Mouse (Mus musculus): ENCODE data around the gene Cadm2.
A peak's percentile ranks its signal among the peaks of the same experiment; 100 is the strongest.

Gene Cadm2

DNA sequence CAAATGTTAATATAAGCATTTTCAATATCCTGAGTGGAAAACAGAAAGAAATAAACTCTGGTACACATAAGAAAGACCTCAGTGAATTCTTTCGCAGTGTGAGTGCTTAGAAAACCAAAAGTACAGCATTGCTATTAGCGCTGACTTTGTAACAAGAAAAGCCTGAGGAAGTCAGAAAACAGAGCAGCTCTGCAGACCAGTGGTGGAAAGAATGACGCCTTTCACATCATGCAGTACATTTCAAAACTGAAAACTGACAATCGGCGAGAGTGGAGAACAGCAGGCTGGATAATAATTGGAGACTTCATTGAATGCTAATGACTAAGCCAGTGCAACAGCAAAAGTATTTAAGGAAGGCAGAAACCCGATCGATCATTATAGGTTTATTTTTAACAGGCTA, 138.2 kb downstream of the Cadm2 start:
- no peak for DNase-seq

- DNase-seq, result no peak
Observed at GRCm38 (mm10) chr16:67467041-67467440, 153.7 kb downstream of the Cadm2 start.

DNA sequence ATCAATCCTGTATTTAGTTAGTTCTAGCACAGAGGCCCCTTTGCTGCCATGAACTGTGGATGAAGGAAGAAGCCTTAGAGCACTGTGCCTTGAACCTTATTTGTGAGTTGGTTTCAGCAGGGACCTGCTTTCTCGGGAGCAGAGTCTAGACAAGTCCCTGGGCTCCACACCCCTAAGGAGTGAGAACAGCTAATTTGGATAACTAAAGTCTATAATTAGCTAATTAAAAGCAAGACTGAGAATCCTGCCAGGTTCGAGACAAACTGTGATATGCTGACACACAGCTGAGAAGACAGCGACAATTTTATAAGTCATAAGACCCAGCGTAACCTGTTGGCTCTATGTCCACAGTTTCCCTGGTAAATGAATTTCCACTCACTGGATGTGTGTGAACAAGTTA, 184.4 kb downstream of the Cadm2 start:
- DNase-seq, result no peak

- no peak for DNase-seq
Observed at GRCm38 (mm10) chr16:67425371-67425770, 195.3 kb downstream of the Cadm2 start.

GRCm38 (mm10) chr16:67410926-67411325, 209.8 kb downstream of the Cadm2 start:
- DNase-seq, result no peak

DNA sequence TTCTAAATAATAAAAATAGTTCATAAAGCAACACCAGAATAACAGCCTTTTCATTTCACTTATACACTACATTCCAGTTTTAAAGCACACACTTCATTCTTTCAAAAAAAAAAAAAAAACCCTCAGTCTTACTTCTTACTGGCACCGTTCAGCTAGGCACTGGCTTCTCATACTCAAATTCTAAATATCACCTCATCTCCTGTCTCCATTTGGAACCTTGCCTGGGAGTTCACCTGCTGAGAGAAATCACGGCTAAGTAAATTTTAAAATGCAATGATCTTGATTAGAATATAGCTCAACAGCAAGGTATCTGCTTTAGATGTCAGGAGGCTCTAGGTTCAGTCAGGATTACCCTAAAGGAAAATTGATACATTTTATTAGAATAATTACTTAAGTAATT, 210.2 kb downstream of the Cadm2 start:
- DNase-seq, result no peak

DNA sequence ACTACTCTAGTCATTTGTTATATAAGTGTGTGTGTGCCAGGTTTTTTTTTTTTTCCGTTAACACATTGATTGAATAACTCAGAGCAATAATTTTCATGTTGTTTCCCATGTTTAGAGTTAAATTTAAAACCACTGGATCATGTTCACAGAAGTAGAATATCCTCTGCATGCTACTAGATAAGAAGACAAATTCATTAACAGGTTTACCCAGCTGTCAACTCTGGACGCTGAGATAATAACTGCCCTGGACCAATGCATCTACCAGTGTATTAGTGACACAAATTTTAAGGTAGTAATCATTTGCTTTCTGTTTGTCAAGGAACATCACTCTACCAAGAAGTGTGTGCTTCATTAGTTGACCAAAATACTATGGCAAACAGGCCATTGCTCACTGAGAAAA, 253.0 kb downstream of the Cadm2 start:
- no peak for DNase-seq

DNA sequence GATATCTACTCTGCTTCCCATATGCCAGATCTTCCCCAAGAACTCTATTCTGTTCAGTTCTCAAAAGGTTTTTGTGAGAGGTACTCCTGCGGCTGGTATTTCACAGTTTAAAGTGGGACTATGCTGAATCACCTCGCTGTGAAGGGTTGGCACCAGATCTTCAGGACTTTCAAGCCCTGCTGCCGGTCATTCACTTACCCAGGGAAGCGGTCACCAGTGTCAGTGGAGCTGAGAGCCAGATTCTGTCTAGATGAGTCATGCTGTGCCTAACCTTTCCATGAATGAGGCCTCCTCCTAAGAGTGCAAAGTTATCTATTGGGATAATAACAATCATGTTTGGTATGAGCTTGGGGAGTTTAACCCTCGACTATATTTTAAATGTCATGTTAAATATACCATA, 272.7 kb downstream of the Cadm2 start:
- no peak for DNase-seq

GRCm38 (mm10) chr16:67347561-67347960, 273.1 kb downstream of the Cadm2 start:
- no peak for DNase-seq

GRCm38 (mm10) chr16:67346621-67347290, 274.0 kb downstream of the Cadm2 start:
- DNase-seq, result no peak

- DNase-seq, result no peak
Observed at GRCm38 (mm10) chr16:67344194-67344593, 276.5 kb downstream of the Cadm2 start.

- DNase-seq, result no peak
Observed at GRCm38 (mm10) chr16:67311033-67311432, 309.7 kb downstream of the Cadm2 start.

DNA sequence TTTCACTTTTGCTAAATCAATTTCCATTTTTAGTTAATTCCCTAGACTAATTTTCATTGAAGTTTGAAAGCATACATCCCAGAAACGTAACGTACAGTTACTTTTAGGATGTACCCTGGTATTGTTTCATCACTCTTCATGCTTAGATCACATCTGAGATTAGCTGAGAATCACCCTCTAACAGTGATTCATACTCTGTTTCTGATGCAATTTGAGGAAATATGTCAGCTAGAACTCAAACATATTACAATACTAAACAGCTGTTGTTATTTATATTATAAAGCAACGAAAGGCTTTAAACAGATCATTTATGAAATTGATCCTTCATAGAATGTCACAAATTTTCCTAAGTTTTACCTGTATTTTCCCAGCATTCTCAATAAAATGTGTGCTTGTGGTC, 336.0 kb downstream of the Cadm2 start:
- no peak for DNase-seq

DNA sequence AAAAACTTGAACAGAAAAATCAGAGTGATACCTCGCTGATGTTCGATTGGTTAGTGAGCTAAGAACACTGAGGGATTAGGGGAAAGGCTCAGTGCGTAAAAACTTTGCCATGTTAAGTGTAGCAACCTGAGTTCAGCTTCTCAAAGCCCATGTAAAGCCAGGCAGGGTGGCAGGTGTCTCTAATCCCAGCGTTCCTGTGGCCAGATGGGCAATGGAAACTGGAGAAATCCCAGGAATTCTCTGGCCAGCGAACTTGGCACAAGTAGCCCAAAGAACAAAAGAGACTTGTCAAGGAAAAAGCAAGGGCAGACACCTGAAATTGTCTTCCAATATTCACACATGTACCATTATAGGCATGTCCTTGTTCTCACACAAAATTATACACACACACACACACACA, 377.1 kb downstream of the Cadm2 start:
- no peak for DNase-seq

- no peak for DNase-seq
Observed at GRCm38 (mm10) chr16:67234862-67235261, 385.8 kb downstream of the Cadm2 start.

- DNase-seq, result no peak
Observed at GRCm38 (mm10) chr16:67226696-67227095, 394.0 kb downstream of the Cadm2 start.

GRCm38 (mm10) chr16:67203329-67203728, 417.4 kb downstream of the Cadm2 start:
- no peak for DNase-seq

DNA sequence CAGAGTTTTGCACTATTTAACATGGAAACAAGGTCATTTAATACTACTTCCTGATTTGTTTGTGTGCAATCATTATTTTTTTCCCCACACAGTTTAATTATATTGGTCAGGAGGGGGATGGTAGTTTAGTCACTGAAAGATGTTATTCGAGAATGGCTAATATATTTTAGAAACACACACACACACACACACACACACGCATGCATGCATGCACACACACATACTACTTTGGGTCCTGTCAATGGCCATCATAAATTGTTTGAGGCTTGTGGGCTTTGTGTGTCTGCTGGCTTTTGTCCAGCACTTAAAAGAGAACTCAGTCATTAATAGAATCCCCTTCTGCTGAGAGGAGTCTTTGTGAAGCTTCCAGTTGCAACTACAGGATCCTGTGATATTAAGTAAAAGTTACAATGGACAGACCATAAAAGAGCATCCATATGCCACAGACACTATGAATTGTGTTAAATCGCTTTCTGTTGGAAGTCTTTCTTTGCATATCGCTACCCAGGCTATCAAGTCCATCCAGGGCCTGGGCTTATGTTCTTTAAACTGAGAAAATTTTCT, 427.8 kb downstream of the Cadm2 start:
- DNase-seq, result no peak

GRCm38 (mm10) chr16:67192395-67192794, 428.3 kb downstream of the Cadm2 start:
- DNase-seq, result no peak

- DNase-seq, result peak; percentile 13
Observed at GRCm38 (mm10) chr16:67186322-67186721, 434.4 kb downstream of the Cadm2 start.

DNA sequence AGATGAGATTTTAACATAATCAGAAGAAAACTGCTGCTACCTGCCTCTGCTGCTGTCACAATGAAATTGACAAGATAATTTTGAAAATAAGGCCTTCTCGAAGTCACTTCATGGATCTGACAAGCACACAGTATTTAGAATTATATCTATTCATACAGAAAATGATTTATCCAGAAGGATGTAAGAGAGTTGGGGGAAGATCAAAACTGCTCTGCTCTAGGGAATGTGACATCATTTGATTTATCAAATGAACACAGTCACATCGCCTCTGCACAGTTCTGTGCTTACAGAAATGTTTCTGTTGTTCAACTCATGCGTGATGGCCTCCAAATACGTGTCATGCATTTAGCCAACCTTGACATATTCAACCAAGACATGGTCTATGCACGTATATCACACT, 437.8 kb downstream of the Cadm2 start:
- peak; percentile 15 for DNase-seq

DNA sequence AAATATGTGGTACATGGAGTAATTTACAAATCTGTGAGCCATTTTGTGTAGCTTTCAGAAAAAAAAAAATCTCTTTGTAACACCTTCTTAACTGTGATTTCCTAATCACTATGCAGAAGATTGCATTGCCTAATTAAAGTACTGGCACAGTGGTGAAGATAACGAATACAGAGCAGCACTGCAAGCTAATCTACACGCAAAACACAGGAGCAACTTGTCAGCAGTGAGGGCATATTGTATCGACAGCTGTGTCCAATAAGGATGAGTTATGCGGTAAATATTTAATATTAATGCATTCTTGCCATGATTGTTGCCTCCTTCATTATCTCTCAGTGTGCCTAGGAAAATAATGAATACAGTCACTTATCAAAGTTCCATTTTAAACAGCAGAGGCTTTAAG, 445.3 kb downstream of the Cadm2 start:
- no peak for DNase-seq

DNA sequence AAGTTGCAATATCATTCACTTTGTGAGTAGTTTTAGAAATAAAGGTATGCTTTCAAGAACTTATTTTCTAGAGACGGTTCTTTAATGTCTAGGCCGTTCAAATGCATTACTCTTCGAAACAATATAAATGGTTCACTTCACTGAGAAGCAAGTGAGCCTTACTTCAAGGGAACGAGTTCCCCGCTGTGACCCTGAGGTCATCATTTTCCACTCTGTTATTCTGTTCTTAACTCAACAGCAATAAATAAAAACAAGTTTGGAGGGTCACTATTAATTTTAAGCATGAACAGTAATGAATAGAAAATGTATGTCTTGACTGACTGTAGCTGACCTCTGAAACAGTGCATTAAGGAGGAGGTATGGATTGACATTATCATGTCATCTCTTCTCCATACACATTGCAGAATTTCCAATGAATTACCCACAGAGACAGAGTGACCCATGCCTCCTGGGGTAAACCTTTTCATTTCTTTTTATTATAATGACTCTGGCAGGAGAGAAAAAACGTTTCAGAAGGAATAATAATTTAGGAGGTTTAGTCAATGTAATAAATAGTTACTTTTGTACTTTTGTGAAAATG, 458.4 kb downstream of the Cadm2 start:
- DNase-seq, result no peak

GRCm38 (mm10) chr16:67124811-67125210, 495.9 kb downstream of the Cadm2 start:
- no peak for DNase-seq

GRCm38 (mm10) chr16:67122532-67122931, 498.2 kb downstream of the Cadm2 start:
- no peak for DNase-seq

Measured in heart, adult 11 months (tissue).